ENCODE assay signal across 7 mouse cellular contexts in the genomic region with DNA sequence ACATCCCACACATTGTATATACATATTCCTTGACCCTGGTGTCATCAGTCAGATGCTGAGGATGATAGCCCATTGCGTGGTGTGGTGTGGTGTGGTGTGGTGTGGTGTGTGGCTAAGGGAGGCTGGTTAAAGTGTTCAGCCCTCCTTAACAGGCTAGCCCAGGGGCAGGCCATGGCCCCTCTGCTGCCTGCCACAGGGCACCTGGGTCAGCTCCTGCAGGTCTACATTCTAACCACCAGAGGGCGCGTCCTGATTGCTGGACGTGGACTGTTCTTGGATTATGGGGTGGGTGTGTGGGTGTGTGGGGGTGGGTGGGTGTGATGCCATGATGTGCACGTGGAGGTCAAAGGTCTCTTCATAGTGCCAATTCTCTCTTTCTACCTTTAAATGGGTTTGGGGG. TPM values are rescaled to one million over a fixed set of nuclear protein-coding genes. Genes with fewer than 3 reads are reported as not detected.
DNase-seq lines count a peak whose midpoint lies in the region; ATAC-seq lines count a peak whose summit lies in the region.

No protein-coding gene starts in this region.

- peak; percentile 60 for DNase-seq in midbrain, embryonic 10.5 days (ENCODE audit: low spot score)
- DNase-seq in R1 (ENCODE audit: low read depth, low spot score) = peak; percentile 63
- peak; percentile 74 for DNase-seq in embryo, embryonic 10 days (ENCODE audit: low spot score)
- peak; percentile 53 for DNase-seq in lung, postnatal 14 days
- DNase-seq in thymus, postnatal 14 days = peak; percentile 56

- H3K27me3 ChIP-seq in midbrain, embryonic 10.5 days (ENCODE audit: low read depth, poor library complexity, severe bottlenecking) = 0 out of 2 replicates have a peak, but pooled peaks cover 6% of the 10 kb centered on the region
- H3K27me3 ChIP-seq in midbrain, embryonic 13.5 days = no peaks in the 10 kb centered on the region
- H3K27me3 ChIP-seq in intestine, embryonic 15.5 days (replicated peaks) = no peaks in the 10 kb centered on the region

- no peaks in the 10 kb centered on the region for H3K9me3 ChIP-seq in midbrain, embryonic 10.5 days (replicated peaks)
- no peaks in the 10 kb centered on the region for H3K9me3 ChIP-seq in midbrain, embryonic 13.5 days
- H3K9me3 ChIP-seq in intestine, embryonic 15.5 days = no peaks in the 10 kb centered on the region

- H3K36me3 ChIP-seq in midbrain, embryonic 10.5 days = no peaks in the 10 kb centered on the region
- no peaks in the 10 kb centered on the region for H3K36me3 ChIP-seq in midbrain, embryonic 13.5 days
- no peaks in the 10 kb centered on the region for H3K36me3 ChIP-seq in intestine, embryonic 15.5 days

- H3K4me3 ChIP-seq in midbrain, embryonic 10.5 days = no peak overlapping the region
- no peak overlapping the region for H3K4me3 ChIP-seq in midbrain, embryonic 13.5 days (replicated peaks)
- H3K4me3 ChIP-seq in intestine, embryonic 15.5 days (replicated peaks) = no peak overlapping the region

- no peak overlapping the region for H3K27ac ChIP-seq in midbrain, embryonic 10.5 days (replicated peaks)
- no peak overlapping the region for H3K27ac ChIP-seq in midbrain, embryonic 13.5 days
- no peak overlapping the region for H3K27ac ChIP-seq in intestine, embryonic 15.5 days

- H3K9ac ChIP-seq in midbrain, embryonic 13.5 days (replicated peaks) = no peak overlapping the region
- no peak overlapping the region for H3K9ac ChIP-seq in intestine, embryonic 15.5 days

- no peak for ATAC-seq in midbrain, embryonic 13.5 days
- ATAC-seq in intestine, embryonic 15.5 days = peak; percentile 30; the same call in 1 of the 2 replicates

- 10% methylated on average over 5 of the region's 5 CpGs for WGBS in midbrain, embryonic 10.5 days
- 5% methylated on average over 5 of the region's 5 CpGs for WGBS in midbrain, embryonic 13.5 days
- 7% methylated on average over 5 of the region's 5 CpGs for WGBS in intestine, embryonic 15.5 days

- H3K4me1 ChIP-seq in midbrain, embryonic 10.5 days = peaks cover 7% of the 10 kb centered on the region
- peaks cover 8% of the 10 kb centered on the region for H3K4me1 ChIP-seq in midbrain, embryonic 13.5 days (replicated peaks)
- 0 out of 2 replicates have a peak, but pooled peaks cover 2% of the 10 kb centered on the region for H3K4me1 ChIP-seq in intestine, embryonic 15.5 days (replicated peaks)

- no peak overlapping the region for H3K4me2 ChIP-seq in midbrain, embryonic 13.5 days (replicated peaks)
- H3K4me2 ChIP-seq in intestine, embryonic 15.5 days (replicated peaks) = no peak overlapping the region

RNA-seq across cellular contexts. Expression of gene Sgk2, which starts 18.8 kb away (rescaled TPM):
- not detected in 2 replicates for polyA plus RNA-seq in midbrain, embryonic 10.5 days (2016; fragmentation: Nextera tagmentation; extraction: Ambion mirVana)
- polyA plus RNA-seq in midbrain, embryonic 13.5 days (2015; fragmentation: Nextera tagmentation; extraction: Ambion mirVana) = 0.06 TPM in 1 of 2 replicates, not detected in the other
- polyA plus RNA-seq in intestine, embryonic 15.5 days (2015; fragmentation: Nextera tagmentation; extraction: Ambion mirVana) = 0.85 and 1.2 TPM in 2 replicates

RNA-seq across cellular contexts. Expression of gene L3mbtl1, which starts 25.1 kb away (rescaled TPM):
- 0.15 and 0.23 TPM in 2 replicates for polyA plus RNA-seq in midbrain, embryonic 10.5 days (2016; fragmentation: Nextera tagmentation; extraction: Ambion mirVana)
- polyA plus RNA-seq in midbrain, embryonic 13.5 days (2015; fragmentation: Nextera tagmentation; extraction: Ambion mirVana) = 0.39 and 0.57 TPM in 2 replicates
- 0.11 and 0.18 TPM in 2 replicates for polyA plus RNA-seq in intestine, embryonic 15.5 days (2015; fragmentation: Nextera tagmentation; extraction: Ambion mirVana)

RNA-seq across cellular contexts. Expression of gene Srsf6, which starts 37.0 kb away (rescaled TPM):
- polyA plus RNA-seq in midbrain, embryonic 10.5 days (2016; fragmentation: Nextera tagmentation; extraction: Ambion mirVana) = 267 and 269 TPM in 2 replicates
- 196 and 204 TPM in 2 replicates for polyA plus RNA-seq in midbrain, embryonic 13.5 days (2015; fragmentation: Nextera tagmentation; extraction: Ambion mirVana)
- 184 and 196 TPM in 2 replicates for polyA plus RNA-seq in intestine, embryonic 15.5 days (2015; fragmentation: Nextera tagmentation; extraction: Ambion mirVana)

RNA-seq across cellular contexts. Expression of gene Ift52, which starts 48.8 kb away (rescaled TPM):
- 56.2 and 56.4 TPM in 2 replicates for polyA plus RNA-seq in midbrain, embryonic 10.5 days (2016; fragmentation: Nextera tagmentation; extraction: Ambion mirVana)
- polyA plus RNA-seq in midbrain, embryonic 13.5 days (2015; fragmentation: Nextera tagmentation; extraction: Ambion mirVana) = 47.0 and 48.5 TPM in 2 replicates
- 44.0 and 47.7 TPM in 2 replicates for polyA plus RNA-seq in intestine, embryonic 15.5 days (2015; fragmentation: Nextera tagmentation; extraction: Ambion mirVana)
